Mouse (Mus musculus): ENCODE data around the gene Cyp2g1. TPM values are rescaled to one million over a fixed set of nuclear protein-coding genes. Genes with fewer than 3 reads are reported as not detected.
"Not testable (repeated sequence)": the region's sequence is repeated elsewhere in the genome, so short reads cannot be mapped to it uniquely, and the experiment has no call there.

The Cyp2g1 gene
- polyA plus RNA-seq (2012) = not detected in 2 replicates

GRCm38 (mm10) chr7:26808592-26808991 lies at the start of gene Cyp2g1:
Gene Cyp2g1 (plus strand): TSS chr7:26808892.
- TF ChIP-seq GATA1 (IDR thresholded peaks at IDR 0.05; ENCODE audit: low read length) = no peak

- no peak for TF ChIP-seq GATA1 (IDR thresholded peaks at IDR 0.05; ENCODE audit: low read length)
These were observed 41.6 kb upstream of the Cyp2g1 start for GRCm38 (mm10) chr7:26767084-26767483.

DNA sequence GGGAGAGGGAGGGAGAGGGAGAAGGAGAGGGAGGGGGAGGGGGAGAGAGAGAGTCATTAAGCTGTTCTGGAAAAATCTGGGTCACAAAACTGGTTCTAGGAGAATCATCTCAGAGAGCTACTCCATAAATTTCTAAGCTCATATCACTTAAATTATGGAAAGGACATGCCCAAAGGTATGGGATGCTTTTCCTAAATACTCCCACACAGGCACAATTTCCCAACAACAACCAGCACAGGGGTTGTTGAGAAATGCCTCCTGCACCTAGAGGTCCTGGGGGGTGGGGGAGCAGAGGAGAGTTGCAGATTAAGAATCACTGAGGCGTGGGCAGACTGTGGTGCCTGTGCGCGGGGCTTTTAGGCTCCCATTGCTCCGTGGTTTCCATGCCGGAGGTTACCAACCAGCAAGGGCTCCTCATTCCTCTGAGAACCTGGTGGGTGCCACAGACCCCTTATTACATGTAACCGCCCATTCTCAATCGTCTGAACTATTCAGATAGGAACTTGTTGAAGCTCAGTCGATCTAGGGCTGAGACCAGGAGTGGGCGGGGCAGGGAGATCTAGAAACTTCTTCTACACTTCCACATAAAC lies 38.7 kb upstream of the Cyp2g1 start:
- no peak for TF ChIP-seq GATA1 (IDR thresholded peaks at IDR 0.05; ENCODE audit: low read length)

DNA sequence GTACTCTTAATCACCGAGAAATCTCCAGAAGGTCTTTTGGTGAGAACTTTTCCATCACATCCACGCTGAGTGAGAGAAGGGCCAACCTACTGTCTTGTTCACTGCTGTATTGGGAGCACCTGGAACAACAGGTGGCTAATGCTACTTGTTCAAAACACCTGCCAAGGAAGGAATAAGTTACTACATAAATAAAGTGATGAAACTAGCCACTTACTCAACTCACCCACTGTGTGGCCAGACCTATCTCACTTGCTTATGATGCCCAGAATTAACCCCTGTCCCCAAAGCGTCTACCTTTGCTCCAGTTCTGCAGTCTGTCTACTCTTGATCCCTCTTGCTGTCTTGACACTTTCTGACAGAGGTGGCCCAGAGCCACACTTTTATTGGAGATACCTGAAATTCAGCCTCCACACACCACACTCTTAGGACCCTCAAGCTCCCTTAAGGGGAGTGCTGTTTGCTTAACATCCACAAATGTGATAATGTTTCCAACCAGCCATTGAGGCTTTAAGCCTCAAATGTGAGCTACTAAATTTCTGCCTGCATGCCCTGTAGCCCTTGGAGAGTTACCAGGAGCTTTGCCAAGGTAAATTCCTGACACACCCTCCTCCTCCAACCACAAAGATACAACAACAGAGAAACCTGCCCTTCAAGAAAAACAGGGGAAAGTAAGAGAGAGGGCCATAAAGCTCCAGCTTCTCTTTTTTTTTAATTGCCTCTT lies 35.7 kb upstream of the Cyp2g1 start:
- TF ChIP-seq GATA1 (IDR thresholded peaks at IDR 0.05; ENCODE audit: low read length) = no peak

GRCm38 (mm10) chr7:26775866-26776265 lies 32.8 kb upstream of the Cyp2g1 start:
- no peak for TF ChIP-seq GATA1 (IDR thresholded peaks at IDR 0.05; ENCODE audit: low read length)

DNA sequence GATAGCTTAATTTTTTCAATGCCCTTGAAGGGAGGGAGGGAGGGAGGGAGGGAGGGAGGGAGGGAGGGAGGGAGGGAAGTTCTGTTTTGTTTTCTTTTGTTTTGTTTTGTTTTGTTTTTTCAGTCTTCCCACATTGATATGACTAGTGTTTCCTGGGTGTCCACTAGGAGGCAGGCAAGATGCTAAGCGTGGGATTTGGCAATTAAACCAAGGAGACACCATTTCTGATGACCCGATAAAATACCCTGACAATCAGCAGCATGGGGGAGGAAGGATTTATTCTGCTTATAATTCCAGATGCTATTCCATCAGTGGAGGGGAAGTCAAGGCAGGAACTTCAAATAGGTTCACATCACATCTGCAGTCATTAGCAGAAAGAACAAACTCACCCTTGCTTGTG lies 30.9 kb upstream of the Cyp2g1 start:
- no peak for TF ChIP-seq GATA1 (IDR thresholded peaks at IDR 0.05; ENCODE audit: low read length)

DNA sequence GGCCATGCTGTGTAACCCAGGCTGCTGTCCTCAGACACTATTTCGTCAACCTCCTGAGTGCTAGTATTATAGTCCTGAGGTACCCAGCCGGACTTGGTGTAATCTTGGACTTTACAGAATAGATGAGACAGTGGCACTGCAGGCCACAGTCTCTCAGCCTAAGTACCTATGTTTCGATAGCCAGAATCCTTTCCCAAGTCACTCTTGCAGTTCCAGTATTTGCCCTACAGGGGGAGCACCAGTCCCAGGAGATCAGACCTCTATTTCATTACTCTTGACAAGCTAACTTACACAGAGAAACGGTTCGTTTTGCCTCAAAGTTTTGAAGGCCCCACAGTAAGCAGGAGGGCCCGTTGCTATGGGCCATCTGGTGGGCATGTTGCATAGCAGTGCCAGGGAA lies 30.2 kb upstream of the Cyp2g1 start:
- no peak for TF ChIP-seq GATA1 (IDR thresholded peaks at IDR 0.05; ENCODE audit: low read length)

DNA sequence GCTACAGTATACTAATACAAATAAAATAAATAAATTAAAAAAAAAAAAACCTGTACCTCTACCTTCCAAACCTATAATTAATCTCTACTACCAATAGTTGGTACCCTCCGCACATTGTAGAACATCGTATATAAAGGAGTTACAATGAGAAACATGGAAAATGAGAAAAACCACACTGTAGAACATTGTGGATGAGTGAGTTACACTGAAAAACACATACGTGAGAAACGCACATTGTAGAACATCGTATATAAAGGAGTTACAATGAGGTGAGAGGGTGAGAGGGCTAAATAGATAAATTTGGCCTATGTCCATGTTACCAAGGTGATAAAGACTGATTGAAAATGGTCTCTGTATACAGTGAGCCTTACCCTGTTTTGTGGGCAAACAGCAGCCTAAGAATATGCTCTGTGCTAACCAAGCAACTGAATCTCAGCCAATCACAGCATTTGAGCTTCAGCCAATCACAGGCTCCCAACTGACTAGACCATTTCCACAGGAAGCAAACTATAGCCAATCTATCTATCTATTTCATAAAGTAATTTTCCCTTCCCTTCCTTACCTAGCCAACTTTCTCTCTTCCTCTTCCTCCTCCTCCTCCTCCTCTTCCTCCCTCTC lies 28.8 kb upstream of the Cyp2g1 start:
- no peak for TF ChIP-seq GATA1 (IDR thresholded peaks at IDR 0.05; ENCODE audit: low read length)

- no peak for TF ChIP-seq GATA1 (IDR thresholded peaks at IDR 0.05; ENCODE audit: low read length)
These were observed 28.2 kb upstream of the Cyp2g1 start for GRCm38 (mm10) chr7:26780510-26780909.

- no peak for TF ChIP-seq GATA1 (IDR thresholded peaks at IDR 0.05; ENCODE audit: low read length)
These were observed 27.5 kb upstream of the Cyp2g1 start for GRCm38 (mm10) chr7:26780998-26781766.

GRCm38 (mm10) chr7:26781767-26782131 lies 26.9 kb upstream of the Cyp2g1 start:
- no peak for TF ChIP-seq GATA1 (IDR thresholded peaks at IDR 0.05; ENCODE audit: low read length)

DNA sequence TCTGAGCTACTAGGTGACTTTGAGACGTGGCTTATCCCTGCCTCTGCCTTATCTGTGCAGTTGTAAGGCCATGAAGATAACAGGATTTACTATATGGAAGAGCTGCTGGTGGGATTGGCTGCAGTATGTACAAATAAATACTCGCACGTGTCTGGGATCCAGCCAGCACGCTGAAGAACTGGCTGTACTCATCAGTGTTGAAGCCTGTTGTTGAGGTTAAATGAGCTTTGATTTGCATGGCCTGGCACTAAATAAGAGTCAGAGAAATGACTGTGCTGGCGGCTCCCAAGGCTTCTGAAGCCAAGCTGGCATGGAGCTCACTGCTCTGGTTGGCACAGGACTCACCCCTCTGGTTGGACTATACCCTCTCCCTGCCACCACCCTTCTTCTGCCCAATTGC lies 25.5 kb upstream of the Cyp2g1 start:
- no peak for TF ChIP-seq GATA1 (IDR thresholded peaks at IDR 0.05; ENCODE audit: low read length)

GRCm38 (mm10) chr7:26789984-26790383 lies 18.7 kb upstream of the Cyp2g1 start:
- no peak for TF ChIP-seq GATA1 (IDR thresholded peaks at IDR 0.05; ENCODE audit: low read length)

GRCm38 (mm10) chr7:26800104-26800503 lies 8.6 kb upstream of the Cyp2g1 start:
- TF ChIP-seq GATA1 (IDR thresholded peaks at IDR 0.05; ENCODE audit: low read length) = no peak

- no peak for TF ChIP-seq GATA1 (IDR thresholded peaks at IDR 0.05; ENCODE audit: low read length)
These were observed 7.7 kb upstream of the Cyp2g1 start for GRCm38 (mm10) chr7:26800996-26801395.

DNA sequence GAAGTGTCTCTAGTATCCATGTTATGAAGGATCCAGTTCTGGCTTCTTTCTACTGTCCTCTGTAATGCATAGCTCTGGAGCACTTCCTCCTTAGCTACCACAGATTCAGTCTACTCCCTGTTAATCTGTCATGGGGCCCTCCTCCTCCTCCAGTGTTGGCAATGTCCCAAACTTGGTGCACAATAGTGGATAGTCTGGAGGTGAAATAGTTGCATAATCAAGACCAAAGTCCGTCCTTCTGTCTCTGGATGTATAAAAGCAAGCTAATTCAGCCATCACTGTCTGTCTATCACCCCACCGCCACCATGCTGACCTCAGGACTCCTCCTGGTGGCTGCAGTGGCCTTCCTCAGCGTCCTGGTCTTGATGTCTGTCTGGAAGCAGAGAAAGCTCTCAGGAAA lies 26.4 kb downstream of the Cyp2g1 start, which contains the start of gene Cyp2a5:
Gene Cyp2a5, plus strand, starts transcription at position 247 of the 400 bp plus-strand sequence.
- not testable (repeated sequence) for TF ChIP-seq GATA1 (IDR thresholded peaks at IDR 0.05; ENCODE audit: low read length)

Other genes with a start within 250 kb of the Cyp2g1 start
- gene Vmn1r185, start 190.4 kb upstream of the Cyp2g1 start, polyA plus RNA-seq (2012) = not detected in 2 replicates
- not detected in 2 replicates for gene Cyp2b23, start 122.5 kb upstream of the Cyp2g1 start, polyA plus RNA-seq (2012)
- gene Cyp2b19, start 51.8 kb upstream of the Cyp2g1 start, polyA plus RNA-seq (2012) = not detected in 2 replicates
- not detected in 2 replicates for gene Cyp2a5, start 26.4 kb downstream of the Cyp2g1 start, polyA plus RNA-seq (2012)
- gene Cyp2a22, start 130.5 kb downstream of the Cyp2g1 start, polyA plus RNA-seq (2012) = not detected in 2 replicates
- gene Cyp2a12, start 220.2 kb downstream of the Cyp2g1 start, polyA plus RNA-seq (2012) = not detected in 2 replicates